Mouse (Mus musculus) embryonic facial prominence, embryonic 13.5 days (tissue): ENCODE measurements around the gene F2. TPM values are rescaled to one million over a fixed set of nuclear protein-coding genes. Genes with fewer than 3 reads are reported as not detected.
"Not testable (repeated sequence)": the region's sequence is repeated elsewhere in the genome, so short reads cannot be mapped to it uniquely, and the experiment has no call there.

Source experiments
- ATAC-seq: fragments of 200-750 bp; cut with Nextera tagmentation; 2 replicates; pipeline ENCODE4 v1.8.0; 2017; ENCODE audit warnings: low read depth; ENCODE audit not compliant: insufficient number of reproducible peaks, insufficient read depth, low FRiP score, low TSS enrichment
- H3K27ac ChIP-seq: fragments of 300-500 bp; sonication (generic); 2 replicates; pipeline ENCODE4 v1.5.1; 2015; ENCODE audit warnings: moderate library complexity, mild to moderate bottlenecking, inconsistent platforms
- H3K27me3 ChIP-seq: fragments of 300-500 bp; sonication (generic); 2 replicates; pipeline ENCODE4 v1.6.1; 2015; ENCODE audit warnings: mild to moderate bottlenecking, inconsistent platforms
- H3K36me3 ChIP-seq: fragments of 300-500 bp; sonication (generic); 2 replicates; pipeline ENCODE4 v1.6.1; 2015; ENCODE audit warnings: mild to moderate bottlenecking, inconsistent platforms
- H3K4me1 ChIP-seq: fragments of 300-500 bp; sonication (generic); 2 replicates; pipeline ENCODE4 v1.6.1; 2015; ENCODE audit warnings: inconsistent platforms
- H3K4me2 ChIP-seq: fragments of 300-500 bp; sonication (generic); 2 replicates; pipeline ENCODE4 v1.6.1; 2015; ENCODE audit warnings: moderate library complexity, mild to moderate bottlenecking, inconsistent platforms
- H3K4me3 ChIP-seq: fragments of 300-500 bp; sonication (generic); 2 replicates; pipeline ENCODE4 v1.5.1; 2015; ENCODE audit warnings: mild to moderate bottlenecking, inconsistent platforms
- H3K9ac ChIP-seq: fragments of 300-500 bp; sonication (generic); 2 replicates; pipeline ENCODE4 v1.6.1; 2015; ENCODE audit warnings: mild to moderate bottlenecking, inconsistent platforms
- H3K9me3 ChIP-seq: fragments of 300-500 bp; sonication (generic); 2 replicates; pipeline ENCODE4 v1.6.1; 2016; ENCODE audit warnings: inconsistent platforms
- WGBS: fragments of 180-500 bp; shearing (Covaris S2); methylation state at CpG from one replicate; pipeline ENCODE4 v1.1.7; 2015; ENCODE audit warnings: mixed read lengths; 5-methylcytosine and 5-hydroxymethylcytosine counted together
- polyA plus RNA-seq: library from polyadenylated mRNA; unstranded; fragments of >200 nt; fragmentation: Nextera tagmentation; extraction: Ambion mirVana; gene quantifications from 2 replicates; pipeline ENCODE4 v1.2.1, GENCODE M21; 2015

F2 gene
- polyA plus RNA-seq, 1 experiment from 2014 or later = 0.27 TPM

- H3K36me3 ChIP-seq = peaks cover 12% of the 10 kb centered on the region
- no peak for ATAC-seq
- no peaks in the 10 kb centered on the region for H3K4me1 ChIP-seq
- no peak overlapping the region for H3K4me3 ChIP-seq
- 90% methylated on average over 8 of the region's 8 CpGs for WGBS
- H3K27ac ChIP-seq = no peak overlapping the region
- H3K4me2 ChIP-seq = no peak overlapping the region
- H3K27me3 ChIP-seq = no peaks in the 10 kb centered on the region
- H3K9me3 ChIP-seq = no peaks in the 10 kb centered on the region
- no peak overlapping the region for H3K9ac ChIP-seq
These were observed 8.0 kb downstream of the F2 start for GRCm38 (mm10) chr2:91628171-91628570.

DNA sequence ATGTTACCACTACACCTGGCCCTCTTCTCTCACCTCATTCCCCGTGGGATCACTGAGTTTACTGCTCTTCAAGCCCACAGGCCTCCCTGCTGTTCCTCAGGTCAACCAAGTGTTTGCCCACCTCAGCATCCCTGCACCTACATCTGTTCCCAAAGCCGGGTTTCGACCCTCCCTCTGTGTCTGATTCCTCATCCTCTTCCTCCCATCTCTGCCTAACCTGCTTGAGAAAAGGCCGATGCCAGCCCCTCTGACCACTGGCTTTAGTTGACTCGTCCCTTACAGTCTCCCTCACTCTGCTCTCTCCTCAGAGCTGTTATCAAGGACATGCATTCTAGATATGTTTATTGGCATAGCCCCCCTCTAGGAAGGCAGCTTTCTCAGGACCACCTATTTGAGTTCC lies 8.7 kb downstream of the F2 start:
- ATAC-seq = no peak
- Histone ChIP-seq H3K27ac (no peak overlapping the region), H3K27me3 (no peaks in the 10 kb centered on the region), H3K36me3 (peaks cover 19% of the 10 kb centered on the region), H3K9ac (no peak overlapping the region), H3K4me1 (no peaks in the 10 kb centered on the region), H3K9me3 (no peaks in the 10 kb centered on the region), H3K4me3 (no peak overlapping the region), H3K4me2 (no peak overlapping the region)
- WGBS = 79% methylated on average over 5 of the region's 5 CpGs

GRCm38 (mm10) chr2:91623366-91623765 lies 12.8 kb downstream of the F2 start:
- H3K36me3 ChIP-seq = peaks cover 59% of the 10 kb centered on the region
- H3K4me1 ChIP-seq, H3K27me3 ChIP-seq, H3K4me2 ChIP-seq, ATAC-seq, H3K27ac ChIP-seq, H3K4me3 ChIP-seq, H3K9ac ChIP-seq, H3K9me3 ChIP-seq: not testable (repeated sequence)
- WGBS = 92% methylated on average over 7 of the region's 7 CpGs

- no peak overlapping the region for H3K27ac ChIP-seq
- no peak overlapping the region for H3K4me2 ChIP-seq
- no peak overlapping the region for H3K4me3 ChIP-seq
- H3K9me3 ChIP-seq = no peaks in the 10 kb centered on the region
- 93% methylated on average over 5 of the region's 5 CpGs for WGBS
- ATAC-seq = no peak
- H3K4me1 ChIP-seq = no peaks in the 10 kb centered on the region
- H3K9ac ChIP-seq = no peak overlapping the region
- H3K36me3 ChIP-seq = peaks cover 69% of the 10 kb centered on the region
- H3K27me3 ChIP-seq = no peaks in the 10 kb centered on the region
These were observed 13.9 kb downstream of the F2 start for GRCm38 (mm10) chr2:91622356-91622755.

- H3K27me3 ChIP-seq, H3K4me3 ChIP-seq, H3K4me1 ChIP-seq, H3K4me2 ChIP-seq, ATAC-seq, H3K27ac ChIP-seq, H3K9ac ChIP-seq, H3K9me3 ChIP-seq: not testable (repeated sequence)
- peaks cover 76% of the 10 kb centered on the region for H3K36me3 ChIP-seq
These were observed 26.8 kb downstream of the F2 start for GRCm38 (mm10) chr2:91609370-91609769.

- Histone ChIP-seq H3K4me3 (no peak overlapping the region), H3K9me3 (no peaks in the 10 kb centered on the region), H3K27me3 (no peaks in the 10 kb centered on the region), H3K36me3 (peaks cover 81% of the 10 kb centered on the region), H3K4me1 (no peaks in the 10 kb centered on the region), H3K9ac (no peak overlapping the region), H3K4me2 (no peak overlapping the region), H3K27ac (no peak overlapping the region)
- no peak for ATAC-seq
- 82% methylated on average over 4 of the region's 4 CpGs for WGBS
These were observed 33.8 kb downstream of the F2 start for GRCm38 (mm10) chr2:91602389-91602788.

- H3K4me3 ChIP-seq = no peak overlapping the region
- H3K9ac ChIP-seq = no peak overlapping the region
- peaks cover 83% of the 10 kb centered on the region for H3K36me3 ChIP-seq
- H3K9me3 ChIP-seq = no peaks in the 10 kb centered on the region
- H3K27ac ChIP-seq = no peak overlapping the region
- H3K4me1 ChIP-seq = no peaks in the 10 kb centered on the region
- WGBS = 94% methylated on average over 4 of the region's 4 CpGs
- ATAC-seq = no peak
- H3K4me2 ChIP-seq = no peak overlapping the region
- no peaks in the 10 kb centered on the region for H3K27me3 ChIP-seq
These were observed 35.7 kb downstream of the F2 start for GRCm38 (mm10) chr2:91600475-91600874.

- Histone ChIP-seq H3K27ac (no peak overlapping the region), H3K36me3 (peaks cover 73% of the 10 kb centered on the region), H3K27me3 (no peaks in the 10 kb centered on the region), H3K9me3 (no peaks in the 10 kb centered on the region), H3K9ac (no peak overlapping the region), H3K4me2 (no peak overlapping the region), H3K4me1 (no peaks in the 10 kb centered on the region), H3K4me3 (no peak overlapping the region)
- 83% methylated on average over 1 of the region's 1 CpGs for WGBS
- no peak for ATAC-seq
These were observed 50.0 kb downstream of the F2 start for GRCm38 (mm10) chr2:91586242-91586641.

- Histone ChIP-seq H3K36me3 (peaks cover 74% of the 10 kb centered on the region), H3K27ac (no peak overlapping the region), H3K4me3 (no peak overlapping the region), H3K9ac (no peak overlapping the region), H3K27me3 (no peaks in the 10 kb centered on the region), H3K4me1 (no peaks in the 10 kb centered on the region), H3K9me3 (no peaks in the 10 kb centered on the region), H3K4me2 (no peak overlapping the region)
- no peak for ATAC-seq
- 82% methylated on average over 1 of the region's 1 CpGs for WGBS
These were observed 55.3 kb downstream of the F2 start for GRCm38 (mm10) chr2:91580894-91581293.

Other genes with a start within 250 kb of the F2 start
- 66.9 and 71.1 TPM in 2 replicates for gene 1110051M20Rik, start 191.7 kb downstream of the F2 start, polyA plus RNA-seq
- 9.1 and 9.6 TPM in 2 replicates for gene Lrp4, start 178.9 kb downstream of the F2 start, polyA plus RNA-seq
- 103 and 110 TPM in 2 replicates for gene Ckap5, start 109.7 kb downstream of the F2 start, polyA plus RNA-seq
- gene Zfp408, start 13.4 kb upstream of the F2 start, polyA plus RNA-seq = 13.9 and 14.3 TPM in 2 replicates
- gene Arhgap1, start 13.4 kb upstream of the F2 start, polyA plus RNA-seq = 92.9 and 108 TPM in 2 replicates
- 27.1 and 28.5 TPM in 2 replicates for gene Atg13, start 74.2 kb upstream of the F2 start, polyA plus RNA-seq
- gene Harbi1, start 74.4 kb upstream of the F2 start, polyA plus RNA-seq = 25.5 and 30.5 TPM in 2 replicates
- 20.6 and 23.5 TPM in 2 replicates for gene Ambra1, start 93.7 kb upstream of the F2 start, polyA plus RNA-seq